Mouse (Mus musculus) WW6 (cell line): ENCODE data around the gene Vmn2r48.
"Not testable (repeated sequence)": the region's sequence is repeated elsewhere in the genome, so short reads cannot be mapped to it uniquely, and the experiment has no call there.

Experiments
- DNase-seq: peaks from one replicate; pipeline ENCODE4 v3.0.0-alpha.2; 2013; ENCODE audit warnings: low read depth, low spot score

The Vmn2r48 gene

GRCm38 (mm10) chr7:9953485-9953884 lies at the start of gene Vmn2r48:
TSS of gene Vmn2r48 (minus strand) at chr7:9953585.
- DNase-seq, result not testable (repeated sequence)

- DNase-seq, result not testable (repeated sequence)
Measured at GRCm38 (mm10) chr7:9992157-9992556, 38.8 kb upstream of the Vmn2r48 start, which contains the start of gene Vmn2r49. TSS of gene Vmn2r49 (minus strand) at chr7:9992257.
